Mouse (Mus musculus): ENCODE results near the gene Atp23.

DNA sequence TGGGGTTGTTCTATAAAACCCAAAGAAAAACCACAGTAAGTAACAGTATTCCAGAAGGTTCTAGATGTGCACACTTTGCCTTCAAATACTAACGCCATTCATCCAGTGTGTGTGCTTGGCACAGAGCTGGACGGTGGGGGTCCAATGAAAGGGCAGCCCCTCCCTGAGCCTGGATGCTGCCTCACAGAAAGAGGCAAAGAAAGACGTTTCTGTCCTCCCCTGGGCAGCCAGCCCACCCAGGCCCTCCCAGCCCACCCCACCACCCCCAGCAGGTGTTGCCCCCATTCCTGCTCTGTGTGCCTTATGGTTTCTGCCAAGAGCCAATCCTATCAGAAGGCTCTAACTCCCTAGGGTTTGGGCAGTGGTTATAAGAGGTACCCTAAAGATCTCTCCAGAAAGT, 28.4 kb upstream of the Atp23 start:
- no peak for TF ChIP-seq TCF12 (IDR thresholded peaks at IDR 0.05; ENCODE audit: insufficient read depth, poor library complexity, severe bottlenecking)
- TF ChIP-seq POLR2AphosphoS2 (IDR thresholded peaks at IDR 0.05; ENCODE audit: insufficient read length, low read depth): no peak
- TF ChIP-seq POLR2A (IDR thresholded peaks at IDR 0.05; ENCODE audit: insufficient read length, low read depth): no peak
- TF ChIP-seq MAX (IDR thresholded peaks at IDR 0.05; ENCODE audit: low read depth): no peak
- TF ChIP-seq MYOG (IDR thresholded peaks at IDR 0.05; ENCODE audit: control insufficient read depth in 1 of 3, insufficient read depth in 1 of 3, insufficient read length in 2 of 3, low read depth in 2 of 3): no peak
- no peak for TF ChIP-seq E2F4 (IDR thresholded peaks at IDR 0.05; ENCODE audit: insufficient read depth)
- TF ChIP-seq TCF3 (IDR thresholded peaks at IDR 0.05; ENCODE audit: insufficient read length, low read depth): no peak

All from myocyte (in vitro differentiated cells).